Mouse (Mus musculus): ENCODE results near the gene Itgb4.

Gene Itgb4

GRCm38 (mm10) chr11:115974309-115975082, at the start of gene Itgb4:
Itgb4 (plus strand) TSS chr11:115974709.
- no peak for DNase-seq (ENCODE audit: low spot score)

GRCm38 (mm10) chr11:115929031-115929430, 45.5 kb upstream of the Itgb4 start:
- no peak for DNase-seq (ENCODE audit: low spot score)

- DNase-seq (ENCODE audit: low spot score) = no peak
Measured at GRCm38 (mm10) chr11:115929818-115930217, 44.7 kb upstream of the Itgb4 start.

- DNase-seq (ENCODE audit: low spot score) = no peak
Measured at GRCm38 (mm10) chr11:115931235-115931634, 43.3 kb upstream of the Itgb4 start.

- DNase-seq (ENCODE audit: low spot score) = peak; percentile 97
Measured at GRCm38 (mm10) chr11:115933108-115933746, 41.3 kb upstream of the Itgb4 start, which contains the start of the genes Sap30bp and Recql5. Sap30bp (plus strand) TSS chr11:115933282. Recql5 (minus strand) TSS chr11:115933477.

- no peak for DNase-seq (ENCODE audit: low spot score)
Measured at GRCm38 (mm10) chr11:115933747-115934110, 40.8 kb upstream of the Itgb4 start.

- peak; percentile 89 for DNase-seq (ENCODE audit: low spot score)
Measured at GRCm38 (mm10) chr11:115939690-115940329, 34.7 kb upstream of the Itgb4 start.

- DNase-seq (ENCODE audit: low spot score) = no peak
Measured at GRCm38 (mm10) chr11:115941980-115942379, 32.5 kb upstream of the Itgb4 start.

- no peak for DNase-seq (ENCODE audit: low spot score)
Measured at GRCm38 (mm10) chr11:115945247-115945646, 29.3 kb upstream of the Itgb4 start.

GRCm38 (mm10) chr11:115946221-115946828, 28.2 kb upstream of the Itgb4 start:
- no peak for DNase-seq (ENCODE audit: low spot score)

- DNase-seq (ENCODE audit: low spot score) = no peak
Measured at GRCm38 (mm10) chr11:115948316-115948715, 26.2 kb upstream of the Itgb4 start.

GRCm38 (mm10) chr11:115950719-115951118, 23.8 kb upstream of the Itgb4 start:
- no peak for DNase-seq (ENCODE audit: low spot score)

- DNase-seq (ENCODE audit: low spot score) = no peak
Measured at GRCm38 (mm10) chr11:115954712-115955111, 19.8 kb upstream of the Itgb4 start.

- no peak for DNase-seq (ENCODE audit: low spot score)
Measured at GRCm38 (mm10) chr11:115955195-115955858, 19.2 kb upstream of the Itgb4 start.

GRCm38 (mm10) chr11:115956453-115956852, 18.1 kb upstream of the Itgb4 start:
- no peak for DNase-seq (ENCODE audit: low spot score)

GRCm38 (mm10) chr11:115957971-115958370, 16.5 kb upstream of the Itgb4 start:
- DNase-seq (ENCODE audit: low spot score) = no peak

GRCm38 (mm10) chr11:115959018-115959417, 15.5 kb upstream of the Itgb4 start:
- no peak for DNase-seq (ENCODE audit: low spot score)

GRCm38 (mm10) chr11:115962651-115963412, 11.7 kb upstream of the Itgb4 start:
- DNase-seq (ENCODE audit: low spot score) = no peak

GRCm38 (mm10) chr11:115964977-115965604, 9.4 kb upstream of the Itgb4 start:
- DNase-seq (ENCODE audit: low spot score) = no peak

- DNase-seq (ENCODE audit: low spot score) = no peak
Measured at GRCm38 (mm10) chr11:115968731-115969405, 5.6 kb upstream of the Itgb4 start.
